Mouse (Mus musculus): Measurements from ENCODE around the gene Tradd.
A peak's percentile ranks its signal among the peaks of the same experiment; 100 is the strongest.

Tradd gene

DNA sequence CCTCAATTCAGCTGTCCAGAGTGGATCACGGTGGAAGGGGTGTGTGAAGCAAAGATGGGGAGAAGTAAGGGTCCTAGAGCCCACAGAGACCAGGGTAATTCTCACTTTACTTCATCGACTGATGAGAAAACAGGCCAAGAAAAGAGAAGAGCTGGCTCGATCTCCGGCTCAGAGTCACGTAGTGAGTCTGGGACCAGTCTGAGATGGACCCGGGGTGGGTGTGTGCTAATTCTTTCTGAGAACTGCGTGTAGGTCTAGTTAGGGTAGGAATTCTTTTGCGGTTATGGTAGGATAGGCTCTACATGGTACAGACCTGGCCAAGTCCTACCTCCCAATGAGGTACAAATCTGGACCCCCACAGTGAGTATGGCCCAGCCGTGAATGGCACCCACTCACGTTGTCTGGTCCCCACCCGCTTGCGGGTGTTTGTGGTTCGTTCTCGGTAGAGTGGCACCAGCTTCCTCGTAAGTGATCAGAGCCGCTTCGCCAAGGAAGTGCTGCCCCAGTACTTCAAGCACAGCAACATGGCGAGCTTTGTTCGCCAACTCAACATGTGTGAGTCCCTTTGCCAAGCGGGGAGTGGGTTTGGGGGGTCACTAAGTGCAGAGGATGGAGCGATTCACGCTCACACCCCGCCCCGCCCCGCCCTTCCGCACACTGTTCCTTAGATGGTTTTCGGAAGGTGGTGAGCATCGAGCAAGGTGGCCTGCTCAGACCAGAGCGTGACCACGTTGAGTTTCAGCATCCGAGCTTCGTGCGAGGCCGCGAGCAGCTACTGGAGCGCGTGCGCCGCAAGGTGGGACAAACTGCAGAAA is 5.9 kb upstream of the Tradd start:
- DNase-seq (ENCODE audit: low spot score in 2 of 2), result no peak

DNA sequence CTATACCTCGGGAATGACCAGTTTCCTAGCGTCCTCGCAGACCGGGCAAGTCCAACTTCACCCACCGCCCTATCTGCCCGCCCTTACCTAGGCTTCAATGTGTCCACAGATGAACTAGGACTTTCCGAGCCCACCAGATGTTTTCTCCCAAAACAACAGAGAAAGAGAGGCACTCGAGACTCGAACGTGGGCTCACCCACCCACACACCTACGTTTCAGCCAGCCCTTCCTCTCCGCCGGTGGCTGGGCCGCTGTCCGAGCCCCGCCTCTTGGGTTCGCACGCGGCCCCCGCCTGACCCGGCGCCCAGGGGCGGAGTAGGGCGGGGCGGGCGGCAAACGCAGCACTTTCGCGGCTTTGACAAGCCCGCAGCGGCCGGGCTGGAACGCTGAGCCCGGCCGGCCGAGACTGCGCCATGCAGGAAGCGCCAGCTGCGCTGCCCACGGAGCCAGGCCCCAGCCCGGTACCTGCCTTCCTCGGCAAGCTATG is 5.1 kb upstream of the Tradd start, which contains the start of gene Hsf4:
Hsf4 (plus strand) TSS at position 341 of the 487 bp plus-strand sequence.
- no peak for DNase-seq (ENCODE audit: low spot score in 2 of 2)

DNA sequence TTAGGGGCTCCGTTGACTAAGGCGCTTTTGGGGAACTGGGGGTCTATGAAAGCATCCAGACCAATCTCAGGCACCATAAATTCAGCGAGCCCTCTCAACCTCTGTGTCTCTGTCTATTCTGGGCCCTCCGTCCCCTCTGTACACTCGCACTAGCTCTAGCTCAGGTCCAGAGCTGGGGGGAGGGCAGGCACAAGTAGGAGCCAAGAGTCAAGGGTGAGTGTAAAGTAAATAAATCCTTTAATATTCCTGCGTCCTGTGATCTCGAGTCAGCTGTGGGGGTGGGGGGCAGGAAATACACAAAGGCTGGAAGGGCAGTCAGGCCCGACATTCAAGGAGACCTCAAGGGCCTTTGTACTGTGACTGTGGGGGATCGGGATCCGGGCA is 4.7 kb upstream of the Tradd start:
- no peak for DNase-seq (ENCODE audit: low spot score in 2 of 2)

DNA sequence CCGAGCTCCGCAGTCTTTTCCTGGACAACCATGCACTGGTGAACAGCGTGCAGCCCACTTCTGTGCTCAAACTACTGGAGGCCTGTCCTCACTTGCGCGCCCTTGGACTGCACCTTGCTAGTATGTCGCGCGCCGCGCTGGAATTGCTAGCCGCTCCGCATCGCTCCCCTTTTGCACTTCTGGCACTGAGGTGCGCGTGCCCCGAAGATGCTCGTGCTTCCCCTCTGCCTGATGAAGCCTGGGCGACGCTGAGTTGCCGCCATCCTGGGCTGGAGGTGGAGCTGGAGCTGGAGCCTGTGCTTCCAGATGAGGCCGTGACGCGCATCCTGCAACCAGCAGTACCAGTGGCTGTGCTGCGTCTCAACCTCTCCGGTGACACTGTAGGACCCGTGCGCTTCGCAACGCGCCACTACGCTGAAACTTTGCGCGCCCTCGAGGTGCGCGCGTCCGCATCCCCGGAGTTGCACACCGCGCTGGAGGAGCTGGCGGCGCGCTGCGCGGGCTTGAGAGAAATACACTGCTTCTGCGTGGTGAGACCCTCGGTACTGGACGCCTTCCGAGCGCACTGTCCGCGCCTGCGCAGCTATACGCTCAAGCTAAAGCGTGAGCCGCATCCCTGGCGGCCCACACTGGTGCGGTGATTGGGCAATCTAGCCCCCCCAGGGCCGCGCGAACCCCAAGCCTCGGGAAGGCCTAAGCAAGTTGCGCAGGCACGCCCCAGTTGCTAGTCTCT is 4.1 kb upstream of the Tradd start:
- peak; percentile 75 to 77 for DNase-seq (ENCODE audit: low spot score in 2 of 2)

DNA sequence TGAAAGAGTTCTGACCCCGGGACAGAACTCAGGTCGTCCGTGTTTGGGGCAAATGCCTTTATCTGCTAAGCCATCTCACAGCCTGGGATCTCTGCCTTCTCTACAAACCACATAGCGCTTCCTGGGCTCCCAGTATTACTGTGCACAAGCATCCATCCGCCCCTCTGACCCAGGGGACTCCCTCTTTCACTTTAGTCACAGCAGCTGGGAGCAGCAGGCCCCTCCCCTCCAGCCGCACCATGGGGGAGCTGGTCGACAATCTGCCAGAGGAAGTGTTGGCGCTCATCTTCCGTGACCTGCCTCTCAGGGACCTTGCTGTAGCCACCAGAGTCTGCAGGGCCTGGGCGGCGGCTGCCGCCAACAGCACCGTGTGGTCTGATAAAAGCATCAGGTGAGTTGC is 2.4 kb upstream of the Tradd start:
- no peak for DNase-seq (ENCODE audit: low spot score in 2 of 2)

DNA sequence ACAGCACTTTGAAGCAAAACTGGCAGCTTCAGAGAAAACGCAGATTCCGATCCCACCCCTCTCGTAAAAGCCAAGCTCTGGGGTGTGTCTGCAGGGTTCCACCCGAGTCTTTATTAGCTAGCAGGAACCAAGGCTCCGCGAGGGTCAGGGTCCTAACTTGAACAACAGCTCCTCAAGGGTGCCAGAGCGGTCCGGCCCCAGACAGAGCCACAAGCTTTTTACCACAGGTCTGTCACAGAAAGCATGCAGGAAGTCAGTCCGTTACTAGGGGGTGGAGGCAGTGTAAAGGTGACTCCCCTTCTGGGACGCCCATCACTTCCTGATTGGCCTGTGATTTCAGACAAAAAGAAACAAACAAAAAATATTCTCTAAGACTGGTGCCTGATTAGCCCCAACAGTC is 719 bp upstream of the Tradd start:
- no peak for DNase-seq (ENCODE audit: low spot score in 2 of 2)

DNA sequence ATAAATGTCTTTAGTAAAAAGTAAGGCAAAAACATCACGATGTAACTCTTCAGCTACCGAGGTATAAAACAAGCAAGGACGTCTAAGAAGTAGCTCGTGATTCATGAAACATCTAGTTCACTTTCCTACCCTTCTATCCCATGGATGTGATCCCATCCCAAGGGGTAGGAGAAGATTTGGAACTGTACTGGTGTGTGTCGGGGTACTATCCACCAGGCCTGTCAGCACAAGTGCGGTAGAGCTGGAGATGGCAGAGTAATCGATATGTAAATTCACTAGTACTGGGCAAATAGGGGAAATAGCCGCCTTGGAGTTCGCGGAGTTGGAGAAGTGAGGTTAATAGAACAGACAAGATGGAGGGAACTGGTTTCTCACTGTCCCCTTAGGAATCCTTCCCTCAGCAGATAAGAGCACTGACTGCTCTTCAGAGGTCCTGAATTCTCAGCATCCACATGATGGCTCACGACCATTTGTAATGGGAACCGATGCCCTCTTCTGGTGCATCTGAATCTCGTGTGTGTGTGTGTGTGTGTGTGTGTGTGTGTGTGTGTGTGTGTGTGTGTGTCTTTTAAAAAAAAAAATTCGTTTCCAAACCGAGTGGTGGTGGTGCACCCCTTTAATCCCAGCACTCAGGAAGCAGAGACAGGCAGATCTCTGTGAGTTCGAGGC is 1.0 kb downstream of the Tradd start:
- no peak for DNase-seq (ENCODE audit: low spot score in 2 of 2)

DNA sequence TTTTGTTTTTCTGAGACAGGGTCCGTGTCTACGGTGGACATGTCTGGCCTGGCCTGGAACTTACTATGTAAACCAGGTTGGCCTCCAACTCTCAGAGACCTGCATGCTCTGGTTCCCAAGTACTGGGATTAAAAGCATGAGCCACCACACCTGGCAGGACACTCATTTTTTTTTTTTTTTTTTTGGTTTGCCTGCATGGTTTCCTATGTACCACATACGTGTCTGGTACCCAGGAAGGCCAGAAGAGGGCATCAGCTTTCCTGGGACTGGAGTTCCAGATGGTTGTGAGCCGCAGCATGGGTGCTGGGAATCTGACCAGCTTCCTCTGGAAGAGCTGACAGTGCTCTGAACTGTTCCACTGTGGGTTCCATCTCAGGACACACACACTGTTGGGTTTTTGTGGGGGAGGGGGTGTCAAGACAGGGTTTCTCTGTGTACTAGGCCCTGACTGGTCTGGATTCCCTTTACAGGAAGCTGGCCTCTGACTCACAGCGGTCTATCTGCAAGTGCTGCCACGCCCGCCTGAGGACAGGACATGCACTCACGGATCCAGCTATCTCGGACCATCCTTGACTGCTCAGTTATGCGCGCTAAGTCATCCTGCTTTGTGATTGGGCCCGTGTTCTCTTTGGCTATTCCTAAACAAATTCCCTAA is 3.0 kb downstream of the Tradd start:
- DNase-seq (ENCODE audit: low spot score in 2 of 2), result no peak

DNA sequence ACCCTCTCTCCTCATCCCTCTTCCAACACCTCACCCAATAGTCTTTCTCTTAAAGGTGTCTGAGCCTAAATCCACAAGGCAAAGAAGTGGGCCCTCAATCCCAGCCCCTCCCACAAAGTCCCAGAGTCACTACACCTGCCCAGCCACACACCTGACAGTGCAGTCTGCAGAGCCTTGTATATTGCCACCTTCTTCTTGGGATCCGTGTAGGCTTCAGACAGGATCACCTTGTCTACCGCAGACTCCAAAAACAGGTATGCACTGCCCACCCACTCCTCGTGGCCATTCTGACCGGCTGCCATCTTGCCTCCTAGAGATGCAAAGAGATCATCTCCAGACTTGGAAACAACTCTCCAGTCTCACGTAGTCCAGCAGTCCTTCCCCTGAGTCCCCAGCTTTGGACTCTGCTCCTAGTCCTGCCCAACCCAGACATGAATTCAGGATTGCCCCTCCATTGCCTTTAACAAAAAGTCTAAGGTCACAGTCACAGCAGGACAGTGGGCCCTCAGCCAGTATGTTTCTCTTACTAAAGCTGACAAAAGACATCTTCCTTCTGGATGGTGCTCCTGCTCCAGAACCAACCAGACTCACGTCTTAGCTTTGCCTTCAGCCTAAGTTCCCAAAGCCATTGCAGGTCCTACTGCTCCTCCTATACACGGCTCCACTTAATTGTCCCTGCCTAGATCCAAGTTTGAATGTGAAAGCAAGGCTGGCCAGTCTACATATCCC is 3.9 kb downstream of the Tradd start:
- DNase-seq (ENCODE audit: low spot score in 2 of 2), result no peak

DNA sequence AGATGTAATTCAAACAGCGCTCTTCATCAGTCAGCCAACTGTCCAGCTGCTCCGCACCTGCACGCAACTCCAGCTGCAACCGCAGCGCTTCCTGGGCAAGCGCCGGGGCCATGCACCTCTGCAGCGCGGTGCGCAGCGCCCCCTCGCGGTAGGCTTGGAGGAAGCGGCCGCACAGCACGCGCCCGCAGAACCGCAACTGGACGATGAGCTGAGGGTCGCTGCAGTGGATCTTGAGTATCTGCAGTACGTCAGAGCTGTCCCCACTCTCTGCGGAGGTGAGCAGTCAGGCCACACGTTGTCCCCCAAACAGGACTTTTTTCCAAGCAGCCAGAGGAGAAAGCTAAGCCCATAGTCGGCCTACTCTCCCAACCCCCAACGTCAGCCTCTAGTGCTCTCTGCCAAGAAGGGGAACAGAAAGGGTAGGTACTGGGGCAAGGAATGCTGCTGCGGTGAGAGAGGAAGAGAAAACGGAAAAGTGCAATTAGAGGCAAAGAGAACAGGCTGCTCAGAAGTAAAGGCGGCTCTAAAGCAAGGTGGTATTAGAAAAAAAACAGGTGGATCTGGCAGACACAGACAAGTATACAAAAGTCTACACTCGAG is 4.6 kb downstream of the Tradd start:
- DNase-seq (ENCODE audit: low spot score in 2 of 2), result peak in 1 of 2 experiments; percentile 56

DNA sequence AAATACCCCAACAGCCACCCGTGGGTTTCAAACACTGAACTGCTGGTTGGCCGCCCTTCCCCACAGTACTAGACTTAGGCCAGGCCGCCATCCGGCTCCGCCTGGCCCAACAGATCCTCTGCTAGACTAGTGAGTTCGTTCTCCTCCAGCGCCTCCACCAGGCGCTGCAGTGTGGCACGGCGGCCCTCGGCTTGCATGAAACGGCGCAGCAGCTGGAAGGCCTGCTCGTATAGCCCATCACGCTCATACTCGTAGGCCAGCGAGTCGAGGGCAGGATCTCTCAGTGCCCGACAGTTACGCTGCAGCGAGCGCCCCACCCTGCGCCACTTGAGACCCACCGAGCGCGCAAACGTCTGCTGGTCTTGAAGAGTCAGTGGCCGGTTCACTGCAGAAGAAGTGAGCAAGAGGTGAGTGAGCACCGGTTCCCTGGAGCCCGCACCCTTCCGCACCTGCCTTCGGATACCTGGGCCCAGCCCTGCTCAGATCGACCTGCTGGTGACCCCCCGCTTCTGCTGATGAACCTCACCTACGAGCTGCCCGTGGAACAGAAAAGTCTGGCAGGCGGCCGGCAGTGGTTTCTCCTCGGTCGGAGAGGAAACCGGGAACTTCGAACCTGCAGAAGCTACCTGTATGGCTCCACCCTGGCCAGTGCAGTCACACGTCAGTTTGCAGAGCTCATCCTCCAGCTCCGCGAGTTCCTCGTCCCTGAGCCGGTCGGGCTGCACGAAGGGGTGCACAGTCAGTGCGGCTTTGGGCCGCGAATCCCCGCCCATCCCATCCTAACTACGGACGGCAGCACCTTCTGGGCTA is 5.3 kb downstream of the Tradd start:
- DNase-seq (ENCODE audit: low spot score in 2 of 2), result peak in 1 of 2 experiments; percentile 39

DNA sequence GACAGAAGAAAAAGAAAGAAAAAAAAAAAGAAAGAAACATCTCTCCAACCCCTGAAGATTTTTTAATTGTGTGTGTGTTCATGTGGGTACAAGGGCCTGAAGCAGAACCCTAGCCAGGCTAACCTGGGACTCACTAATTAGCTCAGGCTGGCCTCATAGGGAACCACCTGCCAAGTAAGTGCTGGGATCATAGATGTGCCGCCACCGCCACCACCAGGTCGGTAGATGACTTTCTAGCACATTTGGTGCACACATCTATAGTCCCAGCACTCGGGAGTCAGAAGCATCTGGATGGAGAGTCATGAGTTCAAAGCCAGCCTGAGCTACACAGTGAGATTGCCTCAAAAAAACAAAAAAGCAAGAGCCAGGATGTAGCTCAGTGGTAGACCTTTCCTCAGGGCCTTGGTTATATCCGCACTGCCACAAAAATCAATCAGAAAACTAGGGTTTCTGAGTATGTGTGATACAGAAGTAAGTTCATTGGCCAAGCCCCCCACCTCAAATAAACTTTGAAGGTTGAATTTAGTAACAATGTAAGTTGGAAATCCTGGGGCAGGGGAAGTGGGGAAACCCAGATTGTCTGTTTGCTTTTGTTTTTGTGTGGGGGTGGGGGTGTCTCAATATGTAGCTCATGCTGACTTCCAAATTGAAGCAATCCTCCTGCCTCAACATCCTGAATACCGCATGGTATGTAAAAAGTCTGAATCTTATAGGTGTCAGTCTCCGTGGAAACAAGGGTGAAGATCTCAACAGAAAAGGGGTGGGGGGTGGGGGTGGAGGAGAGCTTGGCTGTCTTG is 6.9 kb downstream of the Tradd start:
- no peak for DNase-seq (ENCODE audit: low spot score in 2 of 2)

DNA sequence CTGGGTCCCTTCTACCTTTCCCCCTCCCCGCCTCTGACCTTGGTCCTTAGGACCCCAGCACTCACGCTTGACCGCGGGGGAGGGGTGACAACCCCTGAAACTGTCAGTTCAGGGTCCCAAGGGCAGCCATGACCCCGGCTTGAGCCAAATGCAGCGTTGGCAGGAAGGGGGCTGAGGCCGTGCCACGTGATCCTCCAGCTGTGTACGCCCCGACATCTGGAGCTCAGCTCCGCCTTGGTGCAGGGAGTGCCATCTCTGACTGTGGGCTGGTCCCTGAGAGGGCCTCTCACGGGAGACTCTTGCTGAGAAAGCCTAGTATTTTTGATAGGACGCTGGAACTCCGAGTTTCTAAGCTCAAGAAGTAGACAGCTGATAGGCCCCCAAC is 9.5 kb downstream of the Tradd start, which contains the start of gene B3gnt9:
B3gnt9 (minus strand) TSS at position 188 of the 385 bp plus-strand sequence.
- no peak for DNase-seq (ENCODE audit: low spot score in 2 of 2)

DNA sequence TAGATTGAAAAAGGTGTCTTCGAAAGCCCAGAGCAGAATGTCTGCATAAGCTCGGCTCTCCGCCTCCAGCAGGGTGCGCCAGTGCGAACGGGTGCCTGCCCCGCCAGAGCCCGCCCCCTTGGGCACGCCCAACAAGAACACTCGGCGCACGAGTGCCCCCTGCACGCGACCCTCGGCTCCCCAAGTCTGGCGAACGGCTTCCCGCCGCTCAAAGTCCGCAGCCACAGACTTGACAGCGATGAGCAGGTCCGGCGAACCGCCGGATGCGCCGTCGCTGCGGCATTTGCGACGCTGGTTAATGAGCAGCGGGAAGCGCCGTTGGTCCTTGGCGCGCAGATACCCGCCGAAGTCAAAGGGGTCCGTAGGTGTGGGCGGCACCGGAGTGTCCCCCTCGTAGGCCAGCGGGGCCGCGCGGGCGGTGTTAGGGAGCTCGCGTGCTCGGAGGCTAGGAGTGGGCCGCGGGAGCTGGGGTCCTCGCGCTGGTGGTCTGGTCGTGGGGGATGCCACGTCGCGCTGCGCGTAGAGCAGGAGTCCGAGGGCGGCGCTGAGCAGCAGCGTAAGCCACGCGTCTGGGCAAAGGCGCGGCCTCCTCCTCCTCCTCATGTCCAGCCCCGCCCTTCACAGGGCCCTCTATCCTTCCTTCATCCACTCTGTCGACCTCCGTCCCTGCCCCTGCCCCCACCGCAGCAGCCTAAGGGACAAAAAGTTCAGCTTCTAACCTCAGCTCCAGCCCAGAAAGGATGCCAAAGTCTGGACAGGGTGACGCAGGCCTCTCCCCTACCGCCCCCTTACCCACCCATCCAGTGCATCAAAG is 10.1 kb downstream of the Tradd start:
- peak; percentile 77 to 82 for DNase-seq (ENCODE audit: low spot score in 2 of 2)

DNA sequence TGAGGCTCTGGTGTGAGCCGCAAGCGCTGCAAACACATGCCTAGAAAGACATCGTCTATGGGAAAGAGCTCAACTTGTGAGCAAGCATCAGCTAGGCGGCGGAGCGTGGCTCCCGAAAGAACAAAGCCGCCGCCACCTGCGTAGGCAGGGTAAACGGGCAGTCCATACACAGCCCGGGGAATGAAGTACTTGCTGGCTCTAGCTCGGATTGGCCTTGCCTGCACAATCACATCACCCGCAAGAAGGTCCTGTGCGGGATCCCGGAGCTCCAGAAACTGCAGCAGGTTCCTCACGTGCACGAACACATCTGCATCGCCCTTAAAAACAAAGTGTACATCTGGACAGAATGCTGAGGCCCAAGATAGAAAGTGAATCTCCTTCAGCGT is 10.7 kb downstream of the Tradd start:
- DNase-seq (ENCODE audit: low spot score in 2 of 2), result no peak

DNA sequence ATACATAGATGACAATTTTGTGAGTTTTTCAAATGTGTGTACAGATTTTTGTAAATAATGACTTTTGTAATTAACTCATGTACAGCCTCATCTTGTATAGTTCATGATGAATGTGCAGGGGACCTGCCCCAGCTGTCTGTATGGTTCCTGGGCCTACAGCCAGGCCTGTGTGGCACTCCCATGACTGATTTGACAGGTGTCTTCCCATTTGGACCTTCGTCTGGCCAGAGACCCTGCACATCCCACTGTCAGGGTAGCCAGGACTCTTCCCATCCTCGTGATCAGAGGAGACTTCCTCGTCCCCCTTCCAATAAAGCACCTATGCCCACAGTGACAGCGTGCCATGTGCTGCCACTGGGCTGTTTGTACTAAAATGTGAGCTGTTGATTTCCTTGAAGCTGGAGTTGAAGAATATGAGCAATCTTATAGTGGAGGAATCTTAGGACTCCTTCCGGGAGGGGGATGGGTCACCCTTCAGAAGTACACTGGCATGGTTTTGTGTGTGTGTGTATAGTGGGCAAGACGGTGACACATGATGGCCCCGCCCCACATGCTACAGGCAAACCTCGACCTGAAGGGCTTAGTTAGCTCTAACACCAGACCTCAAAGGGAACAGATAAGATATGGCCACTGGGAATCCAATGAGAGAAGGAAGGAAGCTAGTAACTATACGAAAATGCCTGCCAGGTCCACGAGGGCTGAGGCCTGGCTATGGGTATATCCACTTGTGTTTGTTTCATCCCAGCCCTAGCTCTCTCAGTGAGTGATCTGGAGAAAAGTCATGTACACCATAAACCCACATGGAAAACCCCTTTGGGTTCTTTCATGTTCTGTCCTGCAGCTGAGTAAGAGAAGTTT is 11.5 kb downstream of the Tradd start:
- no peak for DNase-seq (ENCODE audit: low spot score in 2 of 2)

DNA sequence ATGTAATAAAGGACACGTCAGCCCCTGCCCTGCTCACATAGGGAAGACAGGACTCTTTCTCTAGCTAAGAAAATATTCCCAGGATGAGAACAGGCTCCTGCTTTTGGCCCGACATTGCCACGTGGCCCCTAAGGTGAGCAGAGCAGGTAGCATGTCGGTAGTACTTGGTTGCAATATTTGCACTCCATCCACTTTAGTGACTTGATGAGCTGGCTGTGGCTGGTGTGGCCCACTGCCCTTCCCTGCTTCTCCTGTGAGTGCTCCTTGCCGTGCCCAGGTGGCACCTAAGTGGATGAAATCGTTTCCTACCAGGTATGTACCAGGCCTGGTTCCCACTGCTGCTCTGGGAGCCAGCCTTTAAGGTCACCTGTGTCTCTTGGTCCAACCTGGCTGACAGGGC is 12.5 kb downstream of the Tradd start:
- DNase-seq (ENCODE audit: low spot score in 2 of 2), result no peak

All from frontal cortex, postnatal 14 days (tissue).